Mouse (Mus musculus) heart, embryonic 12.5 days (tissue): Measurements from ENCODE around the gene Qrfp. TPM values are rescaled to one million over a fixed set of nuclear protein-coding genes. Genes with fewer than 3 reads are reported as not detected.

Experiments
- ATAC-seq: fragments of 200-750 bp; cut with Nextera tagmentation; 2 replicates; pipeline ENCODE4 v1.8.0; 2017; ENCODE audit warnings: moderate TSS enrichment, moderate library complexity; ENCODE audit not compliant: insufficient number of reproducible peaks, low FRiP score
- H3K27ac ChIP-seq: fragments of 300-500 bp; sonication (generic); 2 replicates; pipeline ENCODE4 v1.5.1; 2016; ENCODE audit warnings: mild to moderate bottlenecking, moderate library complexity; ENCODE audit not compliant: poor library complexity, severe bottlenecking
- H3K27me3 ChIP-seq: fragments of 300-500 bp; sonication (generic); replicated peaks from 2 replicates; pipeline ENCODE4 v1.6.1; 2016; ENCODE audit warnings: mild to moderate bottlenecking, moderate library complexity
- H3K36me3 ChIP-seq: fragments of 300-500 bp; sonication (generic); 2 replicates; pipeline ENCODE4 v1.6.1; 2016; ENCODE audit warnings: mild to moderate bottlenecking, moderate library complexity
- H3K4me1 ChIP-seq: fragments of 300-500 bp; sonication (generic); replicated peaks from 2 replicates; pipeline ENCODE4 v1.6.1; 2016; ENCODE audit warnings: mild to moderate bottlenecking
- H3K4me2 ChIP-seq: fragments of 300-500 bp; sonication (generic); 2 replicates; pipeline ENCODE4 v1.6.1; 2016; ENCODE audit warnings: mild to moderate bottlenecking, moderate library complexity
- H3K4me3 ChIP-seq: fragments of 300-500 bp; sonication (generic); 2 replicates; pipeline ENCODE4 v1.5.1; 2016; ENCODE audit warnings: mild to moderate bottlenecking
- H3K9ac ChIP-seq: fragments of 300-500 bp; sonication (generic); 2 replicates; pipeline ENCODE4 v1.6.1; 2016; ENCODE audit warnings: mild to moderate bottlenecking, moderate library complexity
- H3K9me3 ChIP-seq: fragments of 300-500 bp; sonication (generic); replicated peaks from 2 replicates; pipeline ENCODE4 v1.6.1; 2016; ENCODE audit warnings: mild to moderate bottlenecking, moderate library complexity
- WGBS: fragments of 180-500 bp; shearing (Covaris S2); methylation state at CpG from one replicate; pipeline ENCODE4 v1.1.7; 2016; 5-methylcytosine and 5-hydroxymethylcytosine counted together
- polyA plus RNA-seq: library from polyadenylated mRNA; unstranded; fragments of >200 nt; fragmentation: Nextera tagmentation; extraction: Ambion mirVana; gene quantifications from 2 replicates; pipeline ENCODE4 v1.2.1, GENCODE M21; 2016

Qrfp gene
- polyA plus RNA-seq, 1 experiment from 2014 or later: not detected

DNA sequence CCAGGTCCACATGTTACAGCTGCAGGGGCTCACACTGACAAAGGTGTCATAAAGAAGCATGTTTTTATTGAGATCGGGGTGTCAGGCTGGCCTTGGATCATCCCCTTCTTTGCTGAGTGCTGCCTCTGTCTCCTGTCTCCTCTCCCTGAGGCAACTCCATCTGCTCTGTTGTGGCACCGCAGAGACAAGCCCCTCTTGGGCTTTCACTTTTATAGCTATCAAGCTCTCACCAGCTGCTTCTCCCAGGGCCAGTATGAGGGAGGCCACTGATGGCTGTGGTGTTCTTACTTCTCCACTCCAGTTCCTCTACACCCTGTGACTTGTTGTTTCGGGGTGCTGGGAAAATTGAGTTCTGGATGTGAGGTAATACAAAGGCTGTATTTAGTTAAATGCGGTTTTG, 41.3 kb downstream of the Qrfp start:
- H3K4me2 ChIP-seq: peak overlapping the region; percentile 61
- peaks cover 89% of the 10 kb centered on the region for H3K4me1 ChIP-seq
- H3K27ac ChIP-seq: peak overlapping the region; percentile 91
- 27% methylated on average over 4 of the region's 4 CpGs for WGBS
- H3K27me3 ChIP-seq: no peaks in the 10 kb centered on the region
- peak overlapping the region; percentile 14; the same call in 1 of the 2 replicates for H3K4me3 ChIP-seq
- no peaks in the 10 kb centered on the region for H3K9me3 ChIP-seq
- H3K9ac ChIP-seq: peak overlapping the region; percentile 40; the same call in 1 of the 2 replicates
- ATAC-seq: no peak
- H3K36me3 ChIP-seq: 0 out of 2 replicates have a peak, but pooled peaks cover 2% of the 10 kb centered on the region

DNA sequence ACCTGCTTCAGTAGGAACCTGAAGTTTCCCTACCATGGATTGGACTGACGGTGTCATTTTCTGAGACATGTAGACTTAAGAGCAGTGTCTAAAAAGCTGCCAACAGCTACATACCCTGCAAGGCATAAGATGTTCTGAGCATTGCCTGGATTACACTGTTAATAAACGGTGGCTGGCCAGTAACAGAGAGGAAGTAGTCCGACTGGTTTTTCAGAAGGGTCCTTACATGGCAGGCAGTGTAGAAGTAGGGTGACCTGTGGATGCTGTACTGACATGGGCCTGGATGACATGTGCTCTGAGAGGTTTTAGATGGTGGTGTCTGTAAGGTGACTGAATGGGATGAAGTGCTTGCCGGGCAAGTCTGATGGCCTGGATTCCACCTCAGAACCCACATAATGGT, 42.6 kb downstream of the Qrfp start:
- no peak for ATAC-seq
- Histone ChIP-seq H3K9ac (no peak overlapping the region), H3K4me3 (no peak overlapping the region), H3K4me1 (peaks cover 90% of the 10 kb centered on the region), H3K36me3 (0 out of 2 replicates have a peak, but pooled peaks cover 2% of the 10 kb centered on the region), H3K27ac (peak overlapping the region; percentile 68), H3K27me3 (no peaks in the 10 kb centered on the region), H3K9me3 (no peaks in the 10 kb centered on the region), H3K4me2 (no peak overlapping the region)
- 79% methylated on average over 4 of the region's 4 CpGs for WGBS

DNA sequence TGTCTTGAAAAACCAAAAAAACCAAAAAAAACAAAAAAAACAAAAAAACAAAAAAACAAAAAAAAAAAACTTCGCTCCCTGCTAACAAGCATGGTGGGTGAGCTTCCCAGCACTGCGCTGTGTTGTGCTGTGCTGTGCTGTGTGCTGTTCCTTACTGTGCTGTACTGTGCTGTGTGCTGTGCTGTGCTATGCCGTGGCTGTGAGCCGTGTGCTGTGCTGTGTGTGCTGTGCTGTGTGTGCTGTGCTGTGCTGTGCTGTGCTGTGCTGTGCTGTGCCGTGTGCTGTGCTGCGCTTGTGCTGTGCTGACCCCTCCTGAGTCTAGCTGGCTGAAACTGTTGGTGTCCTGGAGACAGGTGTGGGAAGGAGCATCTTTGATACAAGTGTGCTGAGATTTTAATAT, 43.3 kb downstream of the Qrfp start:
- H3K9me3 ChIP-seq: no peaks in the 10 kb centered on the region
- no peak for ATAC-seq
- H3K4me1 ChIP-seq: peaks cover 95% of the 10 kb centered on the region
- H3K27ac ChIP-seq: 0 out of 2 replicates have a peak overlapping the region, but pooled peaks have one; percentile 34
- H3K27me3 ChIP-seq: no peaks in the 10 kb centered on the region
- H3K4me2 ChIP-seq: no peak overlapping the region
- H3K36me3 ChIP-seq: 0 out of 2 replicates have a peak, but pooled peaks cover 2% of the 10 kb centered on the region
- H3K4me3 ChIP-seq: no peak overlapping the region
- H3K9ac ChIP-seq: no peak overlapping the region
- 85% methylated on average over 6 of the region's 6 CpGs for WGBS

DNA sequence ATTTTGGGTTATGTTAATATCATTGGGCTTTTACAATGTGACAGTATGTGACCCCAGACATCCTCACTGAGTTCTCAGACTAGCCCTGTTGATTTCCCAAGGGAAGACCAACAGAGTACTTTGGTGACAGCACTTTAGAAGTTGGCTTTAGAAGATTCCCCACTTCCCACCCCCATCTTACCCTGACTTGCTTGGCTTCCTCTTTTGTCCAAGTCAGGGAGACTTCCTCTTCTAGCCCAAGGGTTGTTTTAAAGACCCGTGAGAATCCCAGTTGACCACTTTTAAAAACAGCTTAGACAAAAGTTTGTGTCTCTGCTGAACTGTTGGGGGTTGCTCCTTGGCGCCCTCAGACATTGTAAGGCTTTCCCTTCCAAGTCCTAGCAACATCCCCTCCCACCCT, 47.1 kb downstream of the Qrfp start:
- peak overlapping the region; percentile 36 for H3K4me2 ChIP-seq
- peaks cover 74% of the 10 kb centered on the region for H3K4me1 ChIP-seq
- no peaks in the 10 kb centered on the region for H3K9me3 ChIP-seq
- ATAC-seq: no peak
- H3K27ac ChIP-seq: peak overlapping the region; percentile 98
- H3K9ac ChIP-seq: peak overlapping the region; percentile 6; the same call in 1 of the 2 replicates
- H3K4me3 ChIP-seq: 0 out of 2 replicates have a peak overlapping the region, but pooled peaks have one; percentile 8
- 0 out of 2 replicates have a peak, but pooled peaks cover 2% of the 10 kb centered on the region for H3K36me3 ChIP-seq
- WGBS: 30% methylated on average over 2 of the region's 2 CpGs
- no peaks in the 10 kb centered on the region for H3K27me3 ChIP-seq

DNA sequence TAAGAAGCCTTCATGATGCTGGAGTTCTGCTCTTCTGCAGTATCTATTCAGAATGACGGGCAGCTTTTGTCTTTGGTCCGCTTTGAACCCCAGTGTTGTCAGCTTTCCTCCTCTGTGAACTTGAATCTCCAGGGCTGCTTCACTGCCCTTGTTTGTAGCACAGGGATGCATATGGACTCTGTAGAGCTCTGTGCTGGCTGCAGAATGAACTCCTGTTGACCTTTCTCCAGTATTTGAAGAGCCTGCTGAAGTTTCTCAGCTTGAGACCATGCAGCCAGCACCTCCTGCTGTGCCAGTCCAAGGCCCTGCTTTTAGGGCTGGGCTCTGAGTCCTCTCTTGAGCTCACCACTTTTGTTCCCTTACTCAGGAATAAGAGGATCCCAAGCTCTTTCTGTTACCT, 47.5 kb downstream of the Qrfp start:
- no peaks in the 10 kb centered on the region for H3K27me3 ChIP-seq
- peak overlapping the region; percentile 36 for H3K4me2 ChIP-seq
- H3K9ac ChIP-seq: peak overlapping the region; percentile 6; the same call in 1 of the 2 replicates
- WGBS: 15% methylated on average over 2 of the region's 2 CpGs
- no peak for ATAC-seq
- H3K4me3 ChIP-seq: peak overlapping the region; percentile 8; the same call in 1 of the 2 replicates
- H3K4me1 ChIP-seq: peaks cover 72% of the 10 kb centered on the region
- peak overlapping the region; percentile 98 for H3K27ac ChIP-seq
- 0 out of 2 replicates have a peak, but pooled peaks cover 2% of the 10 kb centered on the region for H3K36me3 ChIP-seq
- no peaks in the 10 kb centered on the region for H3K9me3 ChIP-seq

DNA sequence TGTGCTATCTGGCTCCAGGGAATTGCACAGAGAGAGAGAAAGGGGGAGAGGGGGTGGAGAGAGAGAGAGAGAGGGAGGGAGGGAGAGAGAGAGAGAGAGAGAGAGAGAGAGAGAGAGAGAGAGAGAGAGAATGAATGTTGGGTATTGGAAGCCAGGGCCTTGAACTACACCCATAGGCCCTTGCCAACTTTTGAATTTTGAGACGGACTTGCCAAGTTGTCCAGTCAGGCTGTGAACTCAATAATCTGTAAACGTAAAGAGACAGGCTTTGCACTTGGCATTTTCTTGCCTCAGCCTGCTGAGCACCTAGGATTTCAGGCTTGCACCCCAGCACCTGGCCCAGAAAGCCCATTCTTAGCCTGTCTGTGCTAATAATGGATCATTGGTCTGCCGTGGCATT, 48.2 kb downstream of the Qrfp start:
- peaks cover 70% of the 10 kb centered on the region for H3K4me1 ChIP-seq
- no peak for ATAC-seq
- no peaks in the 10 kb centered on the region for H3K27me3 ChIP-seq
- no peaks in the 10 kb centered on the region for H3K9me3 ChIP-seq
- peak overlapping the region; percentile 90 for H3K4me3 ChIP-seq
- H3K36me3 ChIP-seq: 0 out of 2 replicates have a peak, but pooled peaks cover 2% of the 10 kb centered on the region
- H3K27ac ChIP-seq: peak overlapping the region; percentile 98
- H3K9ac ChIP-seq: peak overlapping the region; percentile 99
- WGBS: 26% methylated on average over 3 of the region's 3 CpGs
- H3K4me2 ChIP-seq: peak overlapping the region; percentile 86

DNA sequence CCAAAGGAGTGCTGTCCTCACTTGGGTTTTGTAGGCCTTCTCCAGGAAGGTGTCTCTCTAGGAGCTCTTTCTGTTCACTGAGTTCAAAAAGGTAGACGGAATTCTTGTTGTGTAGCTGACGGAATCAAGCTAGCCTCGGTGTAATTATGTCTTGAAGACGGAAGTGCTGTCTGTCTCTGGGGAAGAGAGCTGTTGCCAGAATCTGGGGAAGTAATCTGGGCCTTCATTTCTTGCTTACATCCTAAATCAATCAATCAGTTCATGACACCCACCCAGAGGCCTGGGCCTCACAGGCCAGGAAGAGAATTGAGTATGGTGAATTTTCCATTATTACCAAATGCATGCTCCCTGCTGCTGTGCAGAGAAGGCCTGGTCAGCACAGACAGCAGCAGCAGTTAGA, 48.8 kb downstream of the Qrfp start:
- no peaks in the 10 kb centered on the region for H3K27me3 ChIP-seq
- peaks cover 69% of the 10 kb centered on the region for H3K4me1 ChIP-seq
- no peak for ATAC-seq
- H3K27ac ChIP-seq: peak overlapping the region; percentile 98
- H3K36me3 ChIP-seq: 0 out of 2 replicates have a peak, but pooled peaks cover 2% of the 10 kb centered on the region
- H3K9ac ChIP-seq: peak overlapping the region; percentile 99
- WGBS: 19% methylated on average over 4 of the region's 4 CpGs
- peak overlapping the region; percentile 90 for H3K4me3 ChIP-seq
- H3K4me2 ChIP-seq: peak overlapping the region; percentile 86
- H3K9me3 ChIP-seq: no peaks in the 10 kb centered on the region

DNA sequence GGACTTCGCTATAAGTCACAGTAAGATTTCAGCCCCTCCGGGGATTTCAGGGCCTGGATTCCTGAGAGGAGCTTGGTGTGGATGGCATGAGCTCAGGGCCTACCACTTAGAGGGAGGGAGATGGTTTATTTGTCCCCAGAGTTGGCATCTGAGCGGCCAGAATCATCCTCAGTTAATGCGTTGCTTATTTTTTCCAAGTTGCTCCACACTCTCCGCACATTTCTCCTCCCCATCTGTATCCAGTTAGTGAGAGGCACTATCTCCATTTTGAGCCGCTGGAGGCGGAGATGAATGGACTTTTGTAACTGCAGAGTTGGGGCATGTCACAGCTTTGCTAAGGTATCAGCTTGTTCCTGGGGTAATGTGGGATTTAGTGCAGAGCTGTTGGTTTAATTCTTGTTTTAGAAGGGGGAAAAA, 49.3 kb downstream of the Qrfp start:
- 6% methylated on average over 7 of the region's 7 CpGs for WGBS
- peaks cover 69% of the 10 kb centered on the region for H3K4me1 ChIP-seq
- H3K9me3 ChIP-seq: no peaks in the 10 kb centered on the region
- ATAC-seq: no peak
- H3K36me3 ChIP-seq: 0 out of 2 replicates have a peak, but pooled peaks cover 2% of the 10 kb centered on the region
- H3K27ac ChIP-seq: peak overlapping the region; percentile 98
- peak overlapping the region; percentile 90 for H3K4me3 ChIP-seq
- no peaks in the 10 kb centered on the region for H3K27me3 ChIP-seq
- H3K9ac ChIP-seq: peak overlapping the region; percentile 99
- peak overlapping the region; percentile 86 for H3K4me2 ChIP-seq

DNA sequence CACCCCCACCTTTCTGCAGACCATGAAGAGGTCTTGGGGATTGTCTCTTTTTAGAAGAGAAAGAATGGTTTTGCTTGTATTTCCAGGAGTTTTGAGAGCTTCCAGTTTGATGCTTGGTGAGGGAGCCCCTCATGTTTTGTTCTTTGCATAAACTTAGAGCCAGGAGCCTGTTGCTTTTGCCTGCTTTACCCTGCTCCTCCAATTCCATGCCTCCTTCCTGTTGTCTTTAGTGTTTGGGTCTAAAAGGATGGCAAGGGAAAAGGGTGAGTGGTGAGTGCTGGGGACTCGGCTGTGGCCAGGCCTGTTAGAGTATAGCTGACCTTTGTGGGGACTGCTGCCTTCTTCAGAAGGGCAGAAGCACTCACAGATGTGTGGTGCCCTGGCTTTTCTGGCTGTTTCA, 49.9 kb downstream of the Qrfp start:
- Histone ChIP-seq H3K36me3 (0 out of 2 replicates have a peak, but pooled peaks cover 6% of the 10 kb centered on the region), H3K9ac (peak overlapping the region; percentile 99), H3K4me2 (peak overlapping the region; percentile 86), H3K4me1 (peaks cover 64% of the 10 kb centered on the region), H3K27me3 (no peaks in the 10 kb centered on the region), H3K4me3 (peak overlapping the region; percentile 90), H3K27ac (peak overlapping the region; percentile 98), H3K9me3 (no peaks in the 10 kb centered on the region)
- ATAC-seq: no peak
- WGBS: 0% methylated on average over 1 of the region's 1 CpGs

DNA sequence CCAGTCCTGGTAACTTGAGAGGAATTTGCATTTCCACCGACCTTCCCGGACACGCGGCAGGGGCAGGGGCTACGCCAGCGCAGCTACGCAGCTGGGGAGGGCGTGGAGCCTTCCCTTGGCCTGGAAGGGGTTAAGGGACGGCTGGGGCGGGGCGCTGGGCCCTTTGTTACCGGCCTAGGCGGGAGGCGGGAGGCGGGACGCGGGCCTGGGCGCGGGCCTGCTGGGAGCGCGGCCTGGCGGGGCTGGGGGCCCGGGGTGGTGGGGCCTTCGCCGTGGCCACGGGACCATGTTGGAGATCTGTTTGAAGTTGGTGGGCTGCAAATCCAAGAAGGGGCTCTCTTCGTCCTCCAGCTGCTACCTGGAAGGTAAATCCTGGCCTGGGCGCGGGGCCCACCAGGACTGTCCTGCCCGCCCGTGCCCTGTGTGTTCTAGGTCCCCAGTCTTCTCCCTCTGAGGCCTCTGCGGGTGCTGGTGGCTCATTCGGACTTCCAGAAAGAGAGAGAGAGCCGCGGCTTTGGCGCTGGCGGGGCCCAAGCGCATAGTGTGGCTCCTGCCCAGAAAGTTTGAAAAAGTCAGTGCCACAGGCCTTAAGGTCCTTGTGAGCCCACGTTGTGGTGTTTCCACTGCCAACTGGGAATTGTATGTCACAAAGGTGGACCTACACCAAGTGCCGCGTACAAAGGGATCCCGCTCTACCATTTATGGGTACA, 50.5 kb downstream of the Qrfp start:
- H3K27ac ChIP-seq: peak overlapping the region; percentile 98
- H3K4me3 ChIP-seq: peak overlapping the region; percentile 90
- H3K4me2 ChIP-seq: peak overlapping the region; percentile 86
- WGBS: under 1% methylated on average over 42 of the region's 42 CpGs
- H3K9ac ChIP-seq: peak overlapping the region; percentile 99
- no peaks in the 10 kb centered on the region for H3K9me3 ChIP-seq
- no peaks in the 10 kb centered on the region for H3K27me3 ChIP-seq
- H3K36me3 ChIP-seq: 0 out of 2 replicates have a peak, but pooled peaks cover 6% of the 10 kb centered on the region
- H3K4me1 ChIP-seq: peaks cover 59% of the 10 kb centered on the region
- ATAC-seq: peak; percentile 91

DNA sequence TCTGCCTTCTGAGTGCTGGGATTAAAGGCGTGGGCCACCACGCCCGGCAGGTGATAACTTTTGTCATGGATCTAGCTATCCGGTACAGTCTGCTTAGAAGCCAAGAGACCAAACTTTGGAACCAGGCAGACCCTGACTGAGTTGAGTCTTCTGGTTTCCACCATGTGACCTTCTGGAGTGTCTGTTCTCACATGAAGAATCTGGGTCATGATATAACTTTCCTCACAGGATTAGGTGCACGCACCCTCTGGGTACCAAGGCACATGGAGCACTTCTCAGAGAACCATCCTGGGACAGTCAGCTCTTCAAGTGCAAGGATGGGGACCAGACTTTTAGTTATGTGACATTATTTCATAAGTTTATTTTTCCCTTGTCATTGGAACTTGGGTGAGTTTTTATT, 51.4 kb downstream of the Qrfp start:
- no peak for ATAC-seq
- Histone ChIP-seq H3K4me3 (peak overlapping the region; percentile 90), H3K9me3 (0 out of 2 replicates have a peak, but pooled peaks cover 4% of the 10 kb centered on the region), H3K9ac (peak overlapping the region; percentile 99; the same call in 1 of the 2 replicates), H3K36me3 (peaks cover 5% of the 10 kb centered on the region; the same call in 1 of the 2 replicates), H3K4me1 (peaks cover 51% of the 10 kb centered on the region), H3K4me2 (peak overlapping the region; percentile 86), H3K27me3 (no peaks in the 10 kb centered on the region), H3K27ac (peak overlapping the region; percentile 98; the same call in 1 of the 2 replicates)
- WGBS: 82% methylated on average over 5 of the region's 5 CpGs
